Mouse (Mus musculus) ES-CJ7 (cell line): ENCODE data around the gene Atf7ip.
A peak's percentile ranks its signal among the peaks of the same experiment; 100 is the strongest.

Source experiments
- DNase-seq: peaks from one replicate; pipeline ENCODE4 v3.0.0; 2011; ENCODE audit warnings: low read depth, low spot score

The Atf7ip gene

GRCm38 (mm10) chr6:136553156-136553555 lies 47.2 kb downstream of the Atf7ip start:
- DNase-seq = no peak

- DNase-seq = peak; percentile 96
These were observed 48.0 kb downstream of the Atf7ip start for GRCm38 (mm10) chr6:136553767-136554569.

- peak; percentile 90 for DNase-seq
These were observed 49.0 kb downstream of the Atf7ip start for GRCm38 (mm10) chr6:136554774-136555522.

GRCm38 (mm10) chr6:136555523-136555915 lies 49.6 kb downstream of the Atf7ip start:
- peak; percentile 93 for DNase-seq

- DNase-seq = peak; percentile 79
These were observed 52.5 kb downstream of the Atf7ip start for GRCm38 (mm10) chr6:136558288-136559005.

- DNase-seq = no peak
These were observed 60.0 kb downstream of the Atf7ip start for GRCm38 (mm10) chr6:136566002-136566401.

- DNase-seq = no peak
These were observed 84.8 kb downstream of the Atf7ip start for GRCm38 (mm10) chr6:136590739-136591138.

- DNase-seq = no peak
These were observed 88.6 kb downstream of the Atf7ip start for GRCm38 (mm10) chr6:136594541-136594940.

GRCm38 (mm10) chr6:136602601-136603000 lies 96.6 kb downstream of the Atf7ip start:
- DNase-seq = no peak

GRCm38 (mm10) chr6:136611351-136612215 lies 105.6 kb downstream of the Atf7ip start:
- DNase-seq = no peak

- peak; percentile 48 for DNase-seq
These were observed 106.3 kb downstream of the Atf7ip start for GRCm38 (mm10) chr6:136612312-136612711.

- no peak for DNase-seq
These were observed 108.2 kb downstream of the Atf7ip start for GRCm38 (mm10) chr6:136614156-136614555.

- DNase-seq = peak; percentile 91
These were observed 114.6 kb downstream of the Atf7ip start for GRCm38 (mm10) chr6:136620361-136621139.

- DNase-seq = no peak
These were observed 119.5 kb downstream of the Atf7ip start for GRCm38 (mm10) chr6:136625421-136625820.

- no peak for DNase-seq
These were observed 123.7 kb downstream of the Atf7ip start for GRCm38 (mm10) chr6:136629639-136630038.

GRCm38 (mm10) chr6:136631519-136631918 lies 125.6 kb downstream of the Atf7ip start:
- no peak for DNase-seq

GRCm38 (mm10) chr6:136631945-136632534 lies 126.1 kb downstream of the Atf7ip start:
- no peak for DNase-seq

- no peak for DNase-seq
These were observed 127.2 kb downstream of the Atf7ip start for GRCm38 (mm10) chr6:136633154-136633553.

- DNase-seq = no peak
These were observed 127.8 kb downstream of the Atf7ip start for GRCm38 (mm10) chr6:136633719-136634118.

GRCm38 (mm10) chr6:136634982-136635381 lies 129.0 kb downstream of the Atf7ip start:
- DNase-seq = no peak
